Mouse (Mus musculus): ENCODE results near the gene 2610301B20Rik. TPM values are rescaled to one million over a fixed set of nuclear protein-coding genes. Genes with fewer than 3 reads are reported as not detected.

The 2610301B20Rik gene
- 32.8 and 33.3 TPM in 2 replicates for polyA plus RNA-seq (2012; rRNA removed)

DNA sequence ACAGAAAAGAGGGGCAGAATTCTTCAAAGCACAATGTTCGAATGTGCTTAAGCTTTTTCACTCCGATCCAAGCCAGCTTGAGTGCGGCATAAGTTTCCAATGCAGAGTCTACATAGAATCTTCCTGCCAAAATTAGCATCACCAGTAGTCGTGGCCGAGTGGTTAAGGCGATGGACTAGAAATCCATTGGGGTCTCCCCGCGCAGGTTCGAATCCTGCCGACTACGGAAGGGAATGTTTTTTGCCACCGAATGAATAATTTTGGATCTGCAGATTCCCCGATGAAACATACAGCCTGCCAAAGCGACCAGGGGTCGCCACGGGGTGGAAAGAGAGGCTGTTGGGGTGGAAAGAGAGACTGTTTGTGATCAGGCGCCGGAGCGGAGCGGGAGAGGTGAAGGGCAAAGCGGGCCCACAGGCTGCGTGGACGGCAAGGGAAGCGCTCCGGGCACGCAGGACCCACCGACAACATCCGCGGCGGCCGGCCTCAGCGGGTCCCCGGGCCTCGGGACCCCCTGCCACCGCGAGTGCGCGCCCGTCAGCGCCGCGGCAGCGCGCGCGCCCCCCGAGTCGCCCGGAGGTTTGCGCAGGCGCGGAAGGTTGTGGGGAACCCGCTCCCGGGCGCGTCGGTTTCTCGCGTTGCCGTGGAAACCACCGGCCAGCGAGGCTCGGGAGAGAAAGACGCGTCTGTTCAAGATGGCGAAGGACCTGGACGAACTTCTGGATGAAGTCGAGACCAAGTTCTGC lies at the start of gene 2610301B20Rik:
2610301B20Rik (plus strand) TSS at position 579 of the 746 bp plus-strand sequence.

